Mouse (Mus musculus) bone marrow macrophage, adult 2 months (primary cell): Measurements from ENCODE around the gene Mrpl44.

Experiments
- CTCF ChIP-seq: IDR thresholded peaks from 2 replicates; pipeline ENCODE4 v1.5.1; 2012; ENCODE audit warnings: low read depth, mild to moderate bottlenecking, low read length, moderate library complexity
- POLR2A ChIP-seq: IDR thresholded peaks from 2 replicates; pipeline ENCODE4 v1.6.1; 2012; ENCODE audit warnings: mild to moderate bottlenecking, low read depth, low read length, borderline replicate concordance

DNA sequence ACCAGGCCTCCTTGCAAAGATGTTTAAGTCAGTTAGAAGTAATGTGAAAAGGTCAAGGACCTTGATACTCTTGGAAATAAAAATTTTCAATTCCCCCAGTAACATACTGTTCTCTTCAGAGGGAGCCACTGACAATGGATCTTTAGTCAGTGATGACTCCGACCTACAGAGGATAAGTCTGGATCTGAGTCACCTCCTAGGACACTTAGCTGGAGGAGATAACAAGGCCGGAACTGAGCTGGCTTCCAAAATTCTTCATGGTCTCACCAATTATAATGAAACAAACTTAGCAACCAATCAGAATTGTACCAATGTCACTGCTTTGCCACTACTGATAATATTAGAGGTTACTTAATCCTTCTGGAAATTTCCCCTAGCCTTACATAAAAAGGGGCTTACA, 11.8 kb upstream of the Mrpl44 start:
- TF ChIP-seq CTCF (no peak), POLR2A (no peak)
